Mouse (Mus musculus): ENCODE data around the gene Rbfox1.

- TF ChIP-seq CTCF (IDR thresholded peaks at IDR 0.05; ENCODE audit: insufficient read depth, low read depth, low read length) (no peak), POLR2A (IDR thresholded peaks at IDR 0.05; ENCODE audit: insufficient read depth, low read depth, low read length) (no peak)
These were observed 1357.3 kb downstream of the Rbfox1 start for GRCm38 (mm10) chr16:7242501-7242900.

Measured in olfactory bulb, adult 2 months (tissue).